Mouse (Mus musculus): ENCODE results near the gene Hist1h2ab. TPM values are rescaled to one million over a fixed set of nuclear protein-coding genes. Genes with fewer than 3 reads are reported as not detected.

Hist1h2ab gene
- polyA plus RNA-seq, 1 experiment from 2014 or later: 0.40 TPM

DNA sequence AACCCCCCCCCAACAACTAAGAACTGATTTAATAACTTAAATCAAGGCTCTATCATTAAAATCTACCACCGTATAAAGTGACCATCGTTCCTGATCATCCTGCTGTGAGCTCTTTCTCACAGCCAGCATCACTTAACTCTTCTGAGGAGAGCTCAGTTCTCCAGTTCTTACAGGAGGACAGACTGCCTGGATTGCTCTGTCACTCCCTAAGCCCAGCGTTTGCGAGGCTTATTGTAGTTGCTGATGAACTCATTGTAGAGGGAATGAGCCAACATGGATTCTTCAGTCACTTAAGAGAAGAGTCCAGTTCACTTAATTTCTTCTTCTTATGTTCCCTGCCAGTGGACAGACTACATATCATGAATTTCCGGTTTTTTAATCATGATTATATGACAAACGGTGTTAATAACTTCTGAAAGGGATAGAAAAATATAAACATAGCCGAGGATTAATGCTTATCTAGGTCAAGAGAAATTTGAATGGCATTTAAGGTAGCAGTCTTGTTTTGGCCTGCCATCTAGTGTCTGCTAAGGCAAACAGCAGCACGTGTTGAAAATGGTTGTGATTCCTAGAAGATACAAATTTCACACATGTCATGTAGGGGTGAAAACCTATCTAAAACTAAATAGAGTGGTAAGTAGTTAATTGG, 18.6 kb upstream of the Hist1h2ab start:
- H3K27me3 ChIP-seq: no peaks in the 10 kb centered on the region
- ATAC-seq: no peak
- in situ Hi-C loops (cut with MboI; ENCODE audit: low pct_unique_long_range_greater_than_20kb): loop anchor here (10.0 to 25.0 kb wide), 2 partner anchors 107 to 295 kb away; partner anchors contain the start of genes Hist1h1e and Hist1h2be
- ChIA-PET POLR2A (interaction anchor here (3.5 kb wide), 1 partner anchor 31 kb away, joined by 12 read pairs; no protein-coding TSS in a partner anchor), CTCF (interaction anchor here (0.9 to 15.1 kb wide), 4 partner anchors 21 to 49 kb away, joined by 3 to 137 read pairs (median 12); partner anchors contain the start of genes Hist1h2ac, Hist1h2bc and Hist1h4c)
- TF ChIP-seq CTCF (IDR thresholded peaks at IDR 0.05): peak; percentile 81
- no peak for DNase-seq (ENCODE audit: low read depth, low spot score)

DNA sequence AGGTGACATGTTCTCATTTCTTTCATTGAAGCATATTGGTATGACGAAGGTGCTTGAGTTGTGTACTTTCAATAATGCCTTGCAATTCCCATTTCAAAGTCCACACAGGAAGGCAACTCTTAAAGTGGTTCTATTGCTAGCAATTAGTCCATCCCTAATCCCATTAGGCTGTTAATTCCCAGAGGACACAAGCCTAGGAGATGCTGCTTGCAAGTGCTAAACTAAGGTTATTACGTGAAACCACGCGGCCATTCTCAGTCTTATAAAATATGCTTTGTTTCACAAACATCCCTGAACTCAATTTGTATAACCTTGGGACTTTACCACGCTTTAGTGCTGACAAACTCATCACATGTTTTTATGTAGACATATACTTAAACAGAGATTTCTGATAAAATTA, 13.8 kb upstream of the Hist1h2ab start:
- DNase-seq (ENCODE audit: low read depth, low spot score): no peak
- ATAC-seq: no peak
- in situ Hi-C loops (cut with MboI; ENCODE audit: low pct_unique_long_range_greater_than_20kb): loop anchor here (10.0 to 25.0 kb wide), 2 partner anchors 112 to 300 kb away; partner anchors contain the start of genes Hist1h1e and Hist1h2be
- H3K27me3 ChIP-seq: no peaks in the 10 kb centered on the region
- POLR2A ChIA-PET: interaction anchor here (0.7 kb wide), 1 partner anchor 53 kb away, joined by 3 read pairs; the partner anchor contains the start of gene Hist1h2bc
- CTCF ChIA-PET: interaction anchor here (1.0 to 15.1 kb wide), 5 partner anchors 10 to 37 kb away, joined by 3 to 137 read pairs (median 4); partner anchors contain the start of gene Hist1h4c
- no peak for TF ChIP-seq CTCF (IDR thresholded peaks at IDR 0.05)

GRCm38 (mm10) chr13:23738041-23738440, 12.9 kb upstream of the Hist1h2ab start:
- CTCF ChIA-PET: interaction anchor here (1.3 to 15.1 kb wide), 2 partner anchors 11 to 38 kb away, joined by 5 to 137 read pairs; partner anchors contain the start of gene Hist1h4c
- DNase-seq (ENCODE audit: low read depth, low spot score) (no peak), ATAC-seq (no peak)
- POLR2A ChIA-PET: no interaction called here
- in situ Hi-C loops (cut with MboI; ENCODE audit: low pct_unique_long_range_greater_than_20kb): loop anchor here (10.0 to 25.0 kb wide), 2 partner anchors 113 to 301 kb away; partner anchors contain the start of genes Hist1h1e and Hist1h2be
- H3K27me3 ChIP-seq: no peaks in the 10 kb centered on the region
- no peak for TF ChIP-seq CTCF (IDR thresholded peaks at IDR 0.05)

GRCm38 (mm10) chr13:23738677-23739068, 12.3 kb upstream of the Hist1h2ab start, which contains the start of gene Hist1h1c:
TSS of gene Hist1h1c (plus strand) at chr13:23738808.
- POLR2A ChIA-PET: no interaction called here
- CTCF ChIA-PET: interaction anchor here (1.4 to 15.1 kb wide), 2 partner anchors 13 to 39 kb away, joined by 3 to 137 read pairs; partner anchors contain the start of genes Hist1h3b and Hist1h4c
- DNase-seq (ENCODE audit: low read depth, low spot score) (no peak), ATAC-seq (peak; percentile 68)
- in situ Hi-C loops (cut with MboI; ENCODE audit: low pct_unique_long_range_greater_than_20kb): loop anchor here (10.0 to 25.0 kb wide), 2 partner anchors 114 to 301 kb away; partner anchors contain the start of genes Hist1h1e and Hist1h2be
- no peak for TF ChIP-seq CTCF (IDR thresholded peaks at IDR 0.05)
- no peaks in the 10 kb centered on the region for H3K27me3 ChIP-seq

DNA sequence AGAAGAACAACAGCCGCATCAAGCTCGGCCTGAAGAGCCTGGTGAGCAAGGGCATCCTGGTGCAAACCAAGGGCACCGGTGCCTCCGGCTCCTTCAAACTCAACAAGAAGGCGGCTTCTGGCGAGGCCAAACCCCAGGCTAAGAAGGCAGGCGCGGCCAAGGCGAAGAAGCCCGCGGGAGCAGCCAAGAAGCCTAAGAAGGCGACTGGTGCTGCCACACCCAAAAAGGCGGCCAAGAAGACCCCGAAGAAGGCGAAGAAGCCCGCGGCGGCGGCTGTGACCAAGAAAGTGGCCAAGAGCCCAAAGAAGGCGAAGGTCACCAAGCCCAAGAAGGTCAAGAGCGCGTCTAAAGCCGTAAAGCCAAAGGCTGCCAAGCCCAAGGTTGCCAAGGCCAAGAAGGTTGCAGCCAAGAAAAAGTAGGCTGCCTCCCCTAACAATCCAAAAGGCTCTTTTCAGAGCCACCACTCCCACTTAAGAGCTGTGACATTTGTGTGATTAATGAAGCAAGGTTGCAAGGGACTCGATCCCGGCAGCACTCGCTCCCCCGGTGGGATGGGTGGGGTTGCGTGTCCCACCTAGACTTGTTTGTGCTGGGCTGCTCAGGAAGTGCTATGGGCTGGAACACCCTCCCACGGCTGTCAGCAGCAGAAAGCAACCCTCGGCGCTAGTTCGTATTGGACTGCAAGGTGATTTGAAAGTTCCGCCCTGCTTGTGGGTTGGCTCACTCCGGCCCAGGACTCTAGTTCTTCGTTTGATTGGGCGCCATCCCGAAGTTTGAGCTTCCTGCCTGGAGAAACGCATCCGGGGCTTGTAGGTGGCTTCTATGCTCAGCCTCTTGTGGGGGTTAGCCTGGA, 11.6 kb upstream of the Hist1h2ab start:
- ATAC-seq (peak; percentile 68), DNase-seq (ENCODE audit: low read depth, low spot score) (no peak)
- TF ChIP-seq CTCF (IDR thresholded peaks at IDR 0.05): no peak
- ChIA-PET CTCF (interaction anchor here (1.4 to 15.1 kb wide), 2 partner anchors 13 to 39 kb away, joined by 3 to 137 read pairs; partner anchors contain the start of genes Hist1h3b and Hist1h4c), POLR2A (interaction anchor here (0.6 to 1.0 kb wide), 5 partner anchors 18 to 176 kb away, joined by 3 to 4 read pairs (median 3); partner anchors contain the start of gene Hist1h4b)
- no peaks in the 10 kb centered on the region for H3K27me3 ChIP-seq
- in situ Hi-C loops (cut with MboI; ENCODE audit: low pct_unique_long_range_greater_than_20kb): loop anchor here (10.0 to 25.0 kb wide), 2 partner anchors 114 to 302 kb away; partner anchors contain the start of genes Hist1h1e and Hist1h2be

DNA sequence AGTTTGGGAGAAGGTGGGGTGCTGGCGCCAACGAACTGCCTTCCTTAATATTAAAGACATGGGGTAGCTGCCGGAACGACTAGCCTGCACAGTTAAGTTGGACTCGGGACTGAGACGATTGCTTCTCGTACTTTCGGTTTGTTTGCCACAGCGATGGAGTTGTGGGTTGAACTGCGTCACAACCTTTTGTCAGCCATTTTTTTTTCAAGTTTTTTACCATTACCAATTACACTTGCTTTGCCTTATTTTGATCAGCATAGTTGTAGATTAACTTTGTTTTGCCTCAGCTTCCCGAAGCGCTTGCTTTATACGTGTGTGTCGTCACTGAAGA, 11.0 kb upstream of the Hist1h2ab start:
- ChIA-PET POLR2A (interaction anchor here (0.6 to 1.6 kb wide), 6 partner anchors 17 to 176 kb away, joined by 3 to 4 read pairs (median 4); partner anchors contain the start of genes Hist1h1a and Hist1h4b), CTCF (interaction anchor here (1.4 to 15.1 kb wide), 2 partner anchors 12 to 40 kb away, joined by 3 to 137 read pairs; partner anchors contain the start of genes Hist1h3b and Hist1h4c)
- DNase-seq (ENCODE audit: low read depth, low spot score) (no peak), ATAC-seq (peak; percentile 1)
- in situ Hi-C loops (cut with MboI; ENCODE audit: low pct_unique_long_range_greater_than_20kb): loop anchor here (5.0 to 25.0 kb wide), 4 partner anchors 115 to 1705 kb away; partner anchors contain the start of genes Hist1h1e, Hist1h2ah, Hist1h2be and Hist1h2bk
- no peaks in the 10 kb centered on the region for H3K27me3 ChIP-seq
- no peak for TF ChIP-seq CTCF (IDR thresholded peaks at IDR 0.05)

DNA sequence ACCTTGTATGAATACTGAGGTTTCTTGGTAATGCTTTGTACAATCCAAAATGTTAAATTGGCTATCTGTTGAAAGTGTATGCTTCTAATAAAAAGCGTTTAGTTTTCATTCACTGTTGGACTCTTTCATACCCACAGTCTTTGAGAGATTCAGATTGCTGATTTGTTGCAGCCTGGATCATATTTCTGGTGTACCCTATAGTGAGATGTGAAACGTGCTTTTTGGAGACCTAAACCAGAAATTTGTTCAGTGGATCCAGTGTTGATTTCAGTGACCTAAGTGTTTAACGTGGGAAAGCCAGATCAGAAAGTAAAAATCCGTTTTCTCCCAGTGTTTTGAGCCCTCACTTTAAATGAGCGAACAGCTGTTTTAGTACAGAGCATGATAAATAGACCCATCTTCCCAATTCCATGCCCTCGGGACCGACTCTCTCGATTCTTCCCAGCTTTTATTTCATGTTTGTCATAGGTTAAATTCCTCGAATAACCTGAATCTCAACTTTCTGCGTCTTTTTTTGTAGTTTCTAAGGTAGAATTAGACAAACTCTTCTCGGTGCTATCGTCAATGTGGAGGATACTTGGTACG, 10.6 kb upstream of the Hist1h2ab start:
- no peak for ATAC-seq
- no peak for DNase-seq (ENCODE audit: low read depth, low spot score)
- CTCF ChIA-PET: interaction anchor here (1.4 to 15.1 kb wide), 2 partner anchors 12 to 40 kb away, joined by 3 to 137 read pairs; partner anchors contain the start of genes Hist1h3b and Hist1h4c
- POLR2A ChIA-PET: interaction anchor here (0.6 to 1.6 kb wide), 5 partner anchors 16 to 177 kb away, joined by 3 to 4 read pairs (median 3); partner anchors contain the start of genes Hist1h1a and Hist1h4b
- in situ Hi-C loops (cut with MboI; ENCODE audit: low pct_unique_long_range_greater_than_20kb): loop anchor here (5.0 to 25.0 kb wide), 3 partner anchors 163 to 1706 kb away; partner anchors contain the start of genes Hist1h2ah, Hist1h2bk and Hist1h3d
- H3K27me3 ChIP-seq: no peaks in the 10 kb centered on the region
- no peak for TF ChIP-seq CTCF (IDR thresholded peaks at IDR 0.05)

DNA sequence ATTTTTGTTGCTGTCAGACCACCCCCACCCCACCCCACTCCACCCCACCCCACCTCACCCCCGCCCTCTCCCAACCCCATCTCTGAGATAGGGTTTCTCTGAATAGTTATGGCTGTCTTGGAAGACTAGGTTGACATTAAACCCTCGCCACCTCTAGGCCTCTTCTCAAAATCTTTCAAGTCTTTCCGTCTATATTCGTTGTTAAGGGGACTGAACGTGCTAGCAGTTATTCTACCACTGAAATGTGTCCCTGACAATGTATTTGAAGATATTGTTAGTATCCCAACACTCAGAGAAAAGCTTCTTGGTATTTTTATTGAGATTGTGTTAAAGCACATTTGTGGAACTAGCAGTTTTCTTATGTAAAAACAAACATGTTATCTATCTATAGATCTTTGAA, 10.0 kb upstream of the Hist1h2ab start:
- no peak for TF ChIP-seq CTCF (IDR thresholded peaks at IDR 0.05)
- ChIA-PET POLR2A (interaction anchor here (1.6 kb wide), 1 partner anchor 22 kb away, joined by 4 read pairs; the partner anchor contains the start of gene Hist1h1a), CTCF (interaction anchor here (15.1 kb wide), 1 partner anchor 41 kb away, joined by 137 read pairs; the partner anchor contains the start of gene Hist1h4c)
- ATAC-seq (no peak), DNase-seq (ENCODE audit: low read depth, low spot score) (no peak)
- H3K27me3 ChIP-seq: no peaks in the 10 kb centered on the region
- in situ Hi-C loops (cut with MboI; ENCODE audit: low pct_unique_long_range_greater_than_20kb): loop anchor here (5.0 to 25.0 kb wide), 3 partner anchors 164 to 1706 kb away; partner anchors contain the start of genes Hist1h2ah, Hist1h2bk and Hist1h3d

DNA sequence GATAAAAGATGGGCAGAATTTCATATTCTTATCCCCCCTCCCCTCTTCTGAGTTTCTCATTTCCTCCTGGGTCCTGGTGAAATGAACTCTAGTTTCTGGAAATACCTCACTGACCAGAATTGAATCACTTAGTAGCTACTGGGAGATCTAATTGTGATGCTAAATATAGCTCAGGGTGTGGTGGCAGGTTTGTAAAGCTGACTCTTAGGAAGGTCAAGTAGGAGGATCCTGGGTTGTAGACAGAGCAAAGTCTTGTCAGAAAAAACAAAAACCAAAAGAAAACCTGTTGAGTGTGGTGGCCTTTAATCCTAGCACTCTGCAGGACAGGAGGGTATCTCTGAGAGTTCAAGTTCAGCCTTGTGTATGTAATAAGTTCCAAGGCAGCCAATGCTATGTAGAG, 8.9 kb upstream of the Hist1h2ab start:
- no peak for TF ChIP-seq CTCF (IDR thresholded peaks at IDR 0.05)
- ATAC-seq (no peak), DNase-seq (ENCODE audit: low read depth, low spot score) (no peak)
- ChIA-PET CTCF (interaction anchor here (15.1 kb wide), 1 partner anchor 42 kb away, joined by 137 read pairs; the partner anchor contains the start of gene Hist1h4c), POLR2A (interaction anchor here (0.7 kb wide), 1 partner anchor 15 kb away, joined by 4 read pairs; the partner anchor contains the start of gene Hist1h4b)
- in situ Hi-C loops (cut with MboI; ENCODE audit: low pct_unique_long_range_greater_than_20kb): loop anchor here (5.0 to 25.0 kb wide), 3 partner anchors 165 to 1707 kb away; partner anchors contain the start of genes Hist1h2ah, Hist1h2bk and Hist1h3d
- H3K27me3 ChIP-seq: no peaks in the 10 kb centered on the region
